Mouse (Mus musculus): ENCODE results near the gene Serpinf2.

- TF ChIP-seq GATA1 (IDR thresholded peaks at IDR 0.05; ENCODE audit: low read length) (no peak), TAL1 (IDR thresholded peaks at IDR 0.05; ENCODE audit: low read length) (no peak)
These were observed 33.3 kb downstream of the Serpinf2 start for GRCm38 (mm10) chr11:75406104-75406503.

All from erythroblast, embryonic 14.5 days (primary cell).